Mouse (Mus musculus) lung, adult 2 months (tissue): ENCODE results near the gene Selenbp1.

Experiments
- CTCF ChIP-seq: fragments of 200-500 bp; IDR thresholded peaks from 2 replicates; pipeline ENCODE4 v1.5.1; 2011; ENCODE audit warnings: mild to moderate bottlenecking, low read length, control low read depth; ENCODE audit not compliant: insufficient read depth
- POLR2A ChIP-seq: fragments of 200-500 bp; IDR thresholded peaks from 2 replicates; pipeline ENCODE4 v1.6.1; 2011; ENCODE audit warnings: low read depth, mild to moderate bottlenecking, control low read depth, low read length, borderline replicate concordance; ENCODE audit errors: extremely low read depth

- TF ChIP-seq CTCF (peak; percentile 27; the same call in 1 of the 2 replicates), POLR2A (no peak)
Measured at GRCm38 (mm10) chr3:94948066-94948614, 15.3 kb downstream of the Selenbp1 start.
